Mouse (Mus musculus): Measurements from ENCODE around the gene C1ra.
"Not testable (repeated sequence)": the region's sequence is repeated elsewhere in the genome, so short reads cannot be mapped to it uniquely, and the experiment has no call there.

Gene C1ra

GRCm38 (mm10) chr6:124512355-124512836, at the start of gene C1ra:
TSS of gene C1ra (plus strand) at chr6:124512405.
- peak; percentile 40 for DNase-seq (ENCODE audit: low read depth, low spot score)

GRCm38 (mm10) chr6:124463881-124464291, 48.3 kb upstream of the C1ra start:
- DNase-seq (ENCODE audit: low read depth, low spot score): no peak

DNA sequence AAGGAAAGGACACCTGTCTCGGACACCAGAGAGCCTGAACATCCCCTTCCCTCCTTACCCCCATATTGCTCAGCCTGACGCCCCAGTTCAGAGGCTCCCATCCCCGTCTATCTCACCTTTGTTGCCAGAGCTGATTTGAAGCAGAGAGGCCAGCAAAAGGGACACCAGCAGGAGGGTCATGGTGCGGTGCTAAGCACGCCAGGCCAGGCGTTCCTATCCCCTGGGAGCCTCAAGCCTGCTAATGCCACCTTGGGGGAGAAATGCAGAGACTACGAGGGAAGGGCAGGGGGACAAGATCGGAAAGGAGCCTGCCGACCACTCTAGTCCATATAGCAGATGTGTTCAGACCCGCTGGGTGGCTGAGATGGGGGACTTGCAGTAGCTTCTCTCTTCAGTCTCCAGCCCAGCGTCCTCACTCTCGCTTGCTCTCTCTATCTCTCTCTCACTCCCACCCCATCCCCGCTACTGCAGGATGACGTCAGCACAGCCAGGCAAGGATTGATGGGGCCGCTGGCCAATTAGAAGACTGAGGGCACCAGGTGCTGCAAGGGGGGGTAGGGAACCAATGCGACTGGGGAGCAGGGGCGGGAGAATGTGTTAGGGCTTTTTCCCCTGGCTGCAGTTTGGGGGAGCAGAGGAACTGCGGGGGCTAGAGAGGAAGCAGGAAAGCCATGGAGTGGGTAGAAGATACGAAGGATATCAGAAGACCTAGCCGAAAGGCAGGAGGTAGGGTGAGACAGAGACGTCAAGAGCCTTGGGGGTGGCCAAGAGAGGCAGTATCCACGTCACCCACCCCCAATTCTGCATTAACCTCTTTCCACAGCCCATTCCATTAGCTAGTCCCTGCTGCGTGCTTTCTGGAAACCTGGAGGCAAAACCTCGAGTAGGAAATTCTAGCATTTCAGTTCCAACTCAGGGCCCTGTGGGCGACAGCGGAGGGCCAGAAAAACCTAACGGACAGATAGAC, 47.6 kb upstream of the C1ra start, which contains the start of gene Clstn3:
Clstn3 (minus strand) TSS at position 490 of the 967 bp plus-strand sequence.
- DNase-seq (ENCODE audit: low read depth, low spot score): peak; percentile 53

DNA sequence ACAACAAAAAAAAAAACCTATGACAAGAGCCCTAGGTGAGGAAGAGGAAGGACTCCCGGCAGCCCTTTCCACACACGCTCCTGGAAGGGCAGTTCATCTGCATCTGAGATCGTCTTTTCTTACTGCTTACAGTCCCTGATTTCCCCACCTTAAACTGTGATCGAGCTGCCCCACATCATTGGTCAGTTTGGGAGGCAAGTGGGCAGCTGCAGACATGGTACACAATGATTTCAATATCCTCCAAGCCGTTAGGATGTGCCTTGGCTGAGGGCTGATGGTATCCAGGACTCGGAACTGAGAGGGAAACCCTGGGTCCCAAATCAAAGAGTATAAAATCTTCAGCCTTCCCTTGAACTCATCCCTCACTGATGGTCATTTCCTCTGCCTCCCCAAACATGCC, 46.9 kb upstream of the C1ra start:
- DNase-seq (ENCODE audit: low read depth, low spot score): no peak

DNA sequence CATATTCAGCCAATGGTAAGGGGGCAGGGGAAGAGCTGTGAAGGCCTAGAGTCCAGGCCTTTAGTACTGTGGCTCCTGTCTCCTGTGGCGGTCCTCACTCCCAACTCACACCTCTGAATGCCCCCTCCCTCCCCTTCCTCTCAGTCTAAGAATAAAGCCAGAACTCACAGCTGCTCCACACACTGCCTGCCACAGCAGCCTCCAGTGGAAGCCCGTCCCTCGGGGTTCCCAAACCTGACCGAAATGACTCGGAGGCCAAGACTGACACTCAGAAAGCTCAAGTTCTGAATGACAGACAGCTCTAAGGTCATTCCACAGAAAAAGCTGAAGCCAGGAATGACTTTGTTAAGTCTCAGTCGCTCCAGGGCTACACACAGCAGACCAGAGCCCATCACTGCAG, 46.5 kb upstream of the C1ra start:
- DNase-seq (ENCODE audit: low read depth, low spot score): no peak

DNA sequence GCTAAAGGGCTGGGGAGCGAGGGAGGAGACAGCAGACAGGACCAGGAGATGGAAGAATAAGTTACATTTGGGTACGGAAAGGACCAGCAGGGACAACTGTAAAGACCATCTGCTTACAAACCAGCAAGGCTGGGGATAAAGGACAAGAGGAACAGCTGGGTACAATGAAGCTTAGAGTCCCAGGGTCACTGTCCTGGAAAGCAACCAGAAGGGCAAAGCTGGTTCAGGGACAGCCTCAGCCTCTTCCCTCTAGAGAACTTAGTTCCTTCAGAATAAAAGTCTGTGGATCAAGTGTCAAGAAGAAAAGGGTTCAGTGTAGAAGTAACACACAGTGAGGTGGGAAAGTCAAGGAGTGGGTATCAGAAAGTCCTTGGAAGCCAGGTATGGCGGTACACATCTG, 41.1 kb upstream of the C1ra start:
- DNase-seq (ENCODE audit: low read depth, low spot score): no peak

- DNase-seq (ENCODE audit: low read depth, low spot score): not testable (repeated sequence)
Observed at GRCm38 (mm10) chr6:124471783-124472638, 40.2 kb upstream of the C1ra start.

- no peak for DNase-seq (ENCODE audit: low read depth, low spot score)
Observed at GRCm38 (mm10) chr6:124472801-124473200, 39.4 kb upstream of the C1ra start.

- DNase-seq (ENCODE audit: low read depth, low spot score): no peak
Observed at GRCm38 (mm10) chr6:124474621-124475020, 37.6 kb upstream of the C1ra start.

- DNase-seq (ENCODE audit: low read depth, low spot score): not testable (repeated sequence)
Observed at GRCm38 (mm10) chr6:124475335-124476075, 36.7 kb upstream of the C1ra start.

GRCm38 (mm10) chr6:124476216-124476615, 36.0 kb upstream of the C1ra start:
- no peak for DNase-seq (ENCODE audit: low read depth, low spot score)

- DNase-seq (ENCODE audit: low read depth, low spot score): no peak
Observed at GRCm38 (mm10) chr6:124476796-124477195, 35.4 kb upstream of the C1ra start.

GRCm38 (mm10) chr6:124477221-124477655, 35.0 kb upstream of the C1ra start:
- no peak for DNase-seq (ENCODE audit: low read depth, low spot score)

DNA sequence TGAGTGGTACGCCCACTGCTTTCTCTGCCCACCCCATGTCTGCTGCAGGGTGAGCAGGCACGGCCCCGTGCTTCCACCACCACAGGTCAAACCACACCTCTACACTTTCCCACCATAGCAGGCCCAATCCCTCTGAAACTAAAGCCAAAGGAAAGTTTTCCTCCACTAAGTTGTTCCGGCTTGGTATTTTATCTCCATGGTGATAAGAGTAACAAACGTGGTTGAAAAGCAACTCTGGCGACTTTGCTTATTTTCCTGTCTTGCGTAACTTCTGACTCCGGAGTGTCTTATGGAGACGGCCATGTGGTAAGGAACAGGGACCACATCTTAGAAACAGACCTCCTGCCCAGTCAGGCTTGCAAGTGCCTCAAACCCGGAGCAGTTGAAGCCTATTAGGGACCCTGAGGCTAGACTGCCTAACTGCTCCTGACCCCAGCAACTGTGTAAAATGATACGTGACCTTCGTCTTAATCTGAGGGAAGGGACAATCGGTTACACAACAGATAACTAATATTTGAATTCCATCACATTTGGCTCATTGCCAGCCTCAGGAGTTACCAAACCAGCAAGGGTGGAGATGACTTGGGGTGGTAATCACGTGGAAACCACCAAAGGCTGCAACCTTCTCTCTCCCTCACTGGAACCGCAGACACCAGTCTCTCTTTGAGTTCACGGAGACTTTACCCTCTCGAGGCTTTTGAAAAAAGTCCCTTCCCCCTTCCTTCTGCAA, 34.1 kb upstream of the C1ra start:
- DNase-seq (ENCODE audit: low read depth, low spot score): peak; percentile 20

- DNase-seq (ENCODE audit: low read depth, low spot score): no peak
Observed at GRCm38 (mm10) chr6:124478874-124479572, 33.2 kb upstream of the C1ra start.

- no peak for DNase-seq (ENCODE audit: low read depth, low spot score)
Observed at GRCm38 (mm10) chr6:124479573-124479930, 32.7 kb upstream of the C1ra start.

DNA sequence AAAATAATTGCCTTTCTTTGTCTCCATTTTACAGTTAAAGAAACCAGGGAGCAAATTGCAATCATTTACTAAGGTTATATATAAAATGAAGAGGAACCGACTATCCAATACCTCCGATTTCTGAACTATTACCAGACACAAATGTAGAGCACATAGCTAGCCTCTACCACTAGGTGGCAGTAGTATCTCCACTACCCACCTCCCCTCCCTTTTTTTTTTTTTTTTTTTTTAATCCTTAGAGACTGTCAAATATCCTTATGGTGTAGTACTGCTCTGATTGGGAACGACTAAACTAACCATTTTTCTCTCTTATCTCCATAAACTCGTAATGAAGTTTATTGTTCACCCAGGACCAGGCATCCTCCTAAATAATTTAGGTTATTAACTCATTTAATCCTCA, 31.9 kb upstream of the C1ra start:
- peak; percentile 53 for DNase-seq (ENCODE audit: low read depth, low spot score)

- DNase-seq (ENCODE audit: low read depth, low spot score): peak; percentile 29
Observed at GRCm38 (mm10) chr6:124481571-124481970, 30.6 kb upstream of the C1ra start.

GRCm38 (mm10) chr6:124483831-124484230, 28.4 kb upstream of the C1ra start:
- not testable (repeated sequence) for DNase-seq (ENCODE audit: low read depth, low spot score)

DNA sequence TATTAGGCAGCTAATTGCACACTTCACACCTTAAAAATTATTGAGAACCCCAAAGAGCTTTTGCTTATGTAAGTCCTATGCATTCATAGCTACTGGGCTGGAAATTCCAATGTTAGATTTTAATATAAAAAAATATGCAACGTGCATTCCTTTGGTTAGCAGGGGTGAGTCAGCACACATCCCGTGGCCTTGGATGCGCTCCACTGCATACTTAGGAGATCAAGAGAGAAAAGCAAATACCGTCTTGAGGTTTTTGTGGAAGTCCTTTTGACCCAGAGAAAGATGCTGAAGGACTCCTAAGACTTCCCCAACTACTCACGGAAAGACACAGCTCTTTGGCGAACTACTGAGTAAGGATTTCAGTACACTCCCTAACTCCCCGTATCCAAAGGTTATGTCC, 27.4 kb upstream of the C1ra start:
- DNase-seq (ENCODE audit: low read depth, low spot score): no peak
